Mouse (Mus musculus): Measurements from ENCODE around the gene Sycp2.

Gene Sycp2

DNA sequence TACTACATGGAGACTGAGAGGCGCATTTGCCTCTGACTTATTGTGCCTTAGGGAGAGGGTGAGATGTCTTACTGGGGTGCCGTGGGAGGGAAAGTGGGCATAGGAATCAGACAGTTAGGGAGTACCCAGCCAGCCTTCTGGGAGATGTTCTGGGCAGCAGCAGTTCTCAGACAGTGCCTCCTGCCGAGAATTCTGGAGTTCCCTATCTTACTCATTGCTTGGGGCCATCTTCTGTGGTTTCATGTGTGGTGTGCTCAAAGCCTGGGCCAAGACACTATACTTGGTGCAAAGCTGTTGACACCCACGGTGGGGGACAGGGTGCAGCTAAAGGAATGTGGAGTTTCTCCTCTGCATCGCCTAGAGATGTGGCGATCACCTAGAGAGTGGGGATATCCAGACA is 102.8 kb downstream of the Sycp2 start:
- intact Hi-C loops (cut with DNase I): no loop called here

DNA sequence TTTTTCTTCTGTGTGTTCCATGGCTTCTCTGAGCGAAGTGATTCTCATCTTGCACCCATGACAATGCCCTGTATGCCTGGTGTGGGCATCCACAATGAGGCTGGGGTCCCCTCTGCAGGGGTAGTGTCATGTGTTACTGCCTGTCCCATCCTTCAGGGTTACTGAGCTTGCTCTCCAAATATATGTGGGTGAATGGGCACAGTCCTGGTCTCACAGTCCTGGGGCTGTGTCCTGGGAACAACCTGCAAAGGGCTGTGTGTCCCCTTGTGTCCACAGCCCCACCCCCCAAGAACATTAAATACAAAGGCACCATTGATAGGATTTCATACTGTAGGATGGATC is 103.3 kb downstream of the Sycp2 start:
- intact Hi-C loops (cut with DNase I): no loop called here

DNA sequence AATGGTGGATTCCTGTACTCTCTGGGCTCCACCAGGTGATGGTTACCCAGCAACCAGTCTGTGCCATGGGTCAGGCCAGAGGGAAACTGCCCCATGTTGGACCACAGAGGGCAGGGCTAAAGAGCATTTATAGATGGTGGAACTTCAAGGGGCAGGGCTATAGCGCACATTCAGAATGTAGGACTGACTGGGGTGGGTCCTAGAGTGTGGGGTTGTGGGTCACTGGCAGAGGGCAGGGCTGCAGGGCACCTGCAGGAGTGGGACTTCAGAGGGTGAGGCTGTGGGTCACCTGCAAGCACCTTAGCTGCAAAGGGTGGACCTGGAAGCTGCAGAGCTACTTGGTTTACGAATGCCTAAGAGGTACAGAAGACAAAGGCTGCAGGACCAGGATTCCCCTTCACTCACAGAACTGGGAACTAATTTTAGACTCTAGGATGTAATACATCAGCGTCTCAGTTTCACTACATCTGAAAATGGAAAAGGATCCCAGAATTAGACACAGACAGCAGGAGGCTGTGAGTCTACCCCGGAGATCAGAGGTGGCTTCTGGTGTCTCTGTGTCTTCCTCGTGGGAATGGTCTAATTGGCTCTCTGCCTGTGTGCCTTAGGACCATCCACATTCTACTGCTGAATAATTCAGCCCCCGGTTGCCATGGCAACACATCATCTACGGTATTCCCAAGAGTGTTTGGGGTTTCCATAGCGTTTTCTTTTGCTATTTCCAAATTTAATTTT is 103.9 kb downstream of the Sycp2 start:
- intact Hi-C loops (cut with DNase I): no loop called here

Measured in adrenal gland (tissue).